Mouse (Mus musculus) CH12.LX (cell line): ENCODE measurements around the gene Phc2. TPM values are rescaled to one million over a fixed set of nuclear protein-coding genes. Genes with fewer than 3 reads are reported as not detected.

Experiments used
- DNase-seq: peaks from one replicate; pipeline ENCODE4 v3.0.0-alpha.2; 2013; ENCODE audit errors: extremely low read depth
- H3K27ac ChIP-seq: 2 replicates; pipeline ENCODE4 v1.5.1; 2012; ENCODE audit warnings: low read depth, mild to moderate bottlenecking, control low read depth, moderate library complexity; ENCODE audit not compliant: insufficient read depth
- H3K27me3 ChIP-seq: replicated peaks from 2 replicates; pipeline ENCODE3; 2012; ENCODE audit warnings: inconsistent platforms
- H3K36me3 ChIP-seq, 2 experiments: replicated peaks in 1 of 2; 2 replicates each; pipeline versions ENCODE3 to v1.6.1; 2012; ENCODE audit warnings: inconsistent platforms in 1 of 2, low read length in 1 of 2, mild to moderate bottlenecking in 1 of 2, mixed read lengths in 1 of 2, moderate library complexity in 1 of 2; ENCODE audit not compliant: control insufficient read depth in 1 of 2, insufficient read depth in 1 of 2
- H3K4me1 ChIP-seq, 2 experiments: 2 replicates each; pipeline ENCODE4 v1.6.1; 2012; ENCODE audit warnings: inconsistent platforms in 1 of 2, moderate library complexity in 1 of 2; ENCODE audit not compliant: insufficient read depth in 2 of 2, control insufficient read depth in 1 of 2
- H3K4me2 ChIP-seq: 2 replicates; pipeline ENCODE4 v1.6.1; 2012; ENCODE audit warnings: low read depth, mild to moderate bottlenecking, control low read depth; ENCODE audit not compliant: poor library complexity, insufficient read depth, severe bottlenecking
- H3K4me3 ChIP-seq, 3 experiments: fragments of 150-350 bp in 1 of 3; sonication (generic) in 1 of 3; replicated peaks in 1 of 3; 2 replicates each; pipeline versions ENCODE3 to v1.5.1; 2011 to 2012; ENCODE audit warnings: low read depth in 2 of 3, low read length in 2 of 3, mild to moderate bottlenecking in 2 of 3, moderate library complexity in 2 of 3, control low read depth in 1 of 3, improper control_type of control experiment in 1 of 3, inconsistent platforms in 1 of 3, mixed read lengths in 1 of 3; ENCODE audit not compliant: poor library complexity in 1 of 3
- H3K79me2 ChIP-seq: replicated peaks from 2 replicates; pipeline ENCODE4 v1.6.1; 2012; ENCODE audit warnings: mild to moderate bottlenecking, moderate library complexity; ENCODE audit not compliant: control insufficient read depth, poor library complexity, insufficient read depth, severe bottlenecking; ENCODE audit errors: extremely low read depth
- H3K9ac ChIP-seq: 2 replicates; pipeline ENCODE4 v1.6.1; 2012; ENCODE audit warnings: low read depth, mild to moderate bottlenecking, control low read depth, moderate library complexity; ENCODE audit not compliant: insufficient read depth
- H3K9me3 ChIP-seq: replicated peaks from 2 replicates; pipeline ENCODE3; 2012; ENCODE audit warnings: low read length, inconsistent platforms, mixed read lengths
- CHD1 ChIP-seq: IDR thresholded peaks from 2 replicates; pipeline ENCODE4 v1.6.1; 2012; ENCODE audit warnings: low read depth, low read length, improper control_type of control experiment, inconsistent platforms
- CTCF ChIP-seq, 2 experiments: IDR thresholded peaks in 1 of 2; conservative IDR thresholded peaks in 1 of 2; 2 replicates each; pipeline ENCODE4 v1.5.1; 2011 to 2012; ENCODE audit warnings: low read depth in 2 of 2, low read length in 2 of 2, improper control_type of control experiment in 1 of 2, inconsistent platforms in 1 of 2, mild to moderate bottlenecking in 1 of 2, moderate library complexity in 1 of 2
- E2F4 ChIP-seq: IDR thresholded peaks from 2 replicates; pipeline ENCODE4 v1.6.1; 2011; ENCODE audit warnings: low read depth, low read length, improper control_type of control experiment; ENCODE audit not compliant: insufficient replicate concordance
- ETS1 ChIP-seq: conservative IDR thresholded peaks from 2 replicates; pipeline ENCODE4 v1.6.1; 2012; ENCODE audit warnings: low read depth, mild to moderate bottlenecking, inconsistent platforms, low read length, improper control_type of control experiment, moderate library complexity
- HCFC1 ChIP-seq: IDR thresholded peaks from 2 replicates; pipeline ENCODE4 v1.6.1; 2012; ENCODE audit warnings: low read depth, mild to moderate bottlenecking, inconsistent platforms, low read length, improper control_type of control experiment
- MAX ChIP-seq: IDR thresholded peaks from 2 replicates; pipeline ENCODE4 v1.6.1; 2011; ENCODE audit warnings: low read length, improper control_type of control experiment
- MXI1 ChIP-seq: IDR thresholded peaks from 2 replicates; pipeline ENCODE4 v1.6.1; 2011; ENCODE audit warnings: mild to moderate bottlenecking, low read depth, low read length, improper control_type of control experiment
- MYC ChIP-seq: IDR thresholded peaks from 2 replicates; pipeline ENCODE4 v1.6.1; 2011; ENCODE audit warnings: low read depth, mild to moderate bottlenecking, improper control_type of control experiment, low read length
- POLR2AphosphoS2 ChIP-seq: IDR thresholded peaks from 2 replicates; pipeline ENCODE4 v1.6.1; 2011; ENCODE audit warnings: low read depth, low read length, improper control_type of control experiment
- RAD21 ChIP-seq: IDR thresholded peaks from 2 replicates; pipeline ENCODE4 v1.6.1; 2011; ENCODE audit warnings: low read depth, mild to moderate bottlenecking, low read length, improper control_type of control experiment, moderate library complexity
- SIN3A ChIP-seq: IDR thresholded peaks from 2 replicates; pipeline ENCODE4 v1.6.1; 2012; ENCODE audit warnings: low read length, improper control_type of control experiment, inconsistent platforms
- SMC3 ChIP-seq: IDR thresholded peaks from 2 replicates; pipeline ENCODE4 v1.6.1; 2011; ENCODE audit warnings: low read depth, low read length, improper control_type of control experiment
- USF1 ChIP-seq: IDR thresholded peaks from 2 replicates; pipeline ENCODE4 v1.6.1; 2014; ENCODE audit warnings: low read depth, mild to moderate bottlenecking, inconsistent platforms, low read length, improper control_type of control experiment
- ZKSCAN1 ChIP-seq: IDR thresholded peaks from 2 replicates; pipeline ENCODE4 v1.6.1; 2012; ENCODE audit warnings: low read depth, inconsistent platforms, low read length, improper control_type of control experiment, borderline replicate concordance
- ZMIZ1 ChIP-seq: IDR thresholded peaks from 2 replicates; pipeline ENCODE4 v1.6.1; 2012; ENCODE audit warnings: low read depth, mild to moderate bottlenecking, inconsistent platforms, low read length, improper control_type of control experiment
- dilution Hi-C: fragments of 300-500 bp; cut with MboI; formaldehyde crosslinking; loops from 2 replicates; pipeline ENCODE4 v1.14.3; 2020; ENCODE audit warnings: low sequenced_read_pairs; ENCODE audit not compliant: extremely low pct_unique_long_range_greater_than_20kb, extremely low pct_ligation_motif_present
- in situ Hi-C: fragments of 300-500 bp; cut with MboI; formaldehyde crosslinking; loops from 3 replicates; pipeline ENCODE4 v1.14.3; 2019; ENCODE audit warnings: low sequenced_read_pairs, low pct_ligation_motif_present, low pct_unique_long_range_greater_than_20kb, mixed read lengths
- polyA plus RNA-seq: library from polyadenylated mRNA; unstranded; fragments of >175 nt; gene quantifications from 2 replicates; pipeline ENCODE4 v1.2.1, GENCODE M21; 2012; ENCODE audit warnings: low read depth; ENCODE audit not compliant: insufficient read length
- total RNA-seq, 2 experiments: library from RNA; depleted of rRNA; stranded (reverse); fragments of 300-350 nt in 1 of 2; fragments of >200 nt in 1 of 2; gene quantifications; 2 replicates each; pipeline ENCODE4 v1.2.3; 2012 to 2014

Phc2 gene
- total and polyA plus RNA-seq, 3 experiments, result 24.1 to 53.2 (median 29.6) TPM

GRCm38 (mm10) chr4:128751006-128751405, 96.5 kb downstream of the Phc2 start:
- H3K4me3 ChIP-seq, result no peak overlapping the region
- TF ChIP-seq RAD21 (peak; percentile 63), CTCF (conservative IDR thresholded peaks at IDR 0.05 in 1 of 2, IDR thresholded peaks at IDR 0.05 in 1 of 2; ENCODE audit: low read depth in 2 of 2, low read length in 2 of 2) (peak; percentile 28 to 67), SMC3 (peak; percentile 79), ETS1 (no peak), MAX (no peak), POLR2AphosphoS2 (no peak), MYC (no peak), ZKSCAN1 (no peak)
- TF ChIP-seq, all 38 proteins: peak for 3
- Histone ChIP-seq H3K79me2 (no peaks in the 10 kb centered on the region), H3K27ac (no peak overlapping the region), H3K4me1 (peaks cover 3 to 25% of the 10 kb centered on the region in 2 experiments; a peak in 3 of 4 replicates), H3K27me3 (no peaks in the 10 kb centered on the region), H3K4me2 (no peak overlapping the region), H3K9me3 (no peaks in the 10 kb centered on the region), H3K36me3 (peaks cover 75 to 87% of the 10 kb centered on the region in 2 experiments), H3K9ac (no peak overlapping the region)
- dilution Hi-C loops (no loop called here), in situ Hi-C loops (no loop called here)
- no peak for DNase-seq

- H3K36me3 ChIP-seq, result peaks cover 63 to 77% of the 10 kb centered on the region in 2 experiments
- H3K27me3 ChIP-seq, result no peaks in the 10 kb centered on the region
- H3K4me2 ChIP-seq, result no peak overlapping the region
- H3K27ac ChIP-seq, result no peak overlapping the region
- H3K4me1 ChIP-seq, result peaks cover 3 to 25% of the 10 kb centered on the region in 2 experiments; a peak in 3 of 4 replicates
- no peaks in the 10 kb centered on the region for H3K79me2 ChIP-seq
- H3K9me3 ChIP-seq, result no peaks in the 10 kb centered on the region
- no peak for DNase-seq
- TF ChIP-seq POLR2AphosphoS2, result no peak
- no peak for TF ChIP-seq SIN3A
- no peak for TF ChIP-seq CHD1
- TF ChIP-seq ZMIZ1, result no peak
- TF ChIP-seq HCFC1, result no peak
- TF ChIP-seq MXI1, result no peak
- TF ChIP-seq USF1, result no peak
- no peak for TF ChIP-seq E2F4
- no peak for TF ChIP-seq MAX
- H3K4me3 ChIP-seq, result no peak overlapping the region
- H3K9ac ChIP-seq, result no peak overlapping the region
- dilution Hi-C loops, result no loop called here
- in situ Hi-C loops, result no loop called here
Measured at GRCm38 (mm10) chr4:128752031-128752757, 97.7 kb downstream of the Phc2 start.
